Mouse (Mus musculus) myocyte (in vitro differentiated cells): ENCODE measurements around the gene Plekha8.

Experiments used
- CEBPB ChIP-seq: IDR thresholded peaks from 2 replicates; pipeline ENCODE4 v1.6.1; 2011; ENCODE audit warnings: mild to moderate bottlenecking, moderate library complexity; ENCODE audit not compliant: poor library complexity, insufficient read depth, severe bottlenecking
- E2F4 ChIP-seq: IDR thresholded peaks from one replicate; pipeline ENCODE4 v1.6.1; 2011; ENCODE audit warnings: mild to moderate bottlenecking, control low read depth, moderate library complexity; ENCODE audit not compliant: insufficient read depth
- MAX ChIP-seq: IDR thresholded peaks from one replicate; pipeline ENCODE4 v1.6.1; 2011; ENCODE audit warnings: low read depth, mild to moderate bottlenecking, control low read depth
- MYOD1 ChIP-seq, 3 experiments: IDR thresholded peaks; one replicate each; pipeline ENCODE4 v1.6.1; 2011; ENCODE audit warnings: control low read depth in 2 of 3, low read depth in 2 of 3, mild to moderate bottlenecking in 2 of 3, moderate library complexity in 1 of 3; ENCODE audit not compliant: insufficient read length in 2 of 3, control insufficient read depth in 1 of 3
- MYOG ChIP-seq, 3 experiments: IDR thresholded peaks; one replicate each; pipeline ENCODE4 v1.6.1; 2011; ENCODE audit warnings: control low read depth in 2 of 3, low read depth in 2 of 3, mild to moderate bottlenecking in 2 of 3; ENCODE audit not compliant: insufficient read length in 2 of 3, control insufficient read depth in 1 of 3, insufficient read depth in 1 of 3
- POLR2A ChIP-seq: IDR thresholded peaks from one replicate; pipeline ENCODE4 v1.6.1; 2011; ENCODE audit warnings: low read depth, mild to moderate bottlenecking, control low read depth, moderate library complexity; ENCODE audit not compliant: insufficient read length
- POLR2AphosphoS2 ChIP-seq: IDR thresholded peaks from one replicate; pipeline ENCODE4 v1.6.1; 2011; ENCODE audit warnings: low read depth, control low read depth; ENCODE audit not compliant: insufficient read length
- REST ChIP-seq: IDR thresholded peaks from one replicate; pipeline ENCODE4 v1.6.1; 2011; ENCODE audit warnings: mild to moderate bottlenecking, control low read depth, moderate library complexity; ENCODE audit not compliant: insufficient read depth, insufficient read length
- SRF ChIP-seq: IDR thresholded peaks from one replicate; pipeline ENCODE4 v1.6.1; 2011; ENCODE audit warnings: low read depth; ENCODE audit not compliant: control insufficient read depth, insufficient read length
- TCF12 ChIP-seq: IDR thresholded peaks from one replicate; pipeline ENCODE4 v1.6.1; 2011; ENCODE audit warnings: mild to moderate bottlenecking, control low read depth; ENCODE audit not compliant: poor library complexity, insufficient read depth, severe bottlenecking
- TCF3 ChIP-seq: IDR thresholded peaks from one replicate; pipeline ENCODE4 v1.6.1; 2011; ENCODE audit warnings: low read depth, control low read depth; ENCODE audit not compliant: insufficient read length
- USF1 ChIP-seq: IDR thresholded peaks from one replicate; pipeline ENCODE4 v1.6.1; 2011; ENCODE audit warnings: low read depth, mild to moderate bottlenecking, control low read depth, moderate library complexity

DNA sequence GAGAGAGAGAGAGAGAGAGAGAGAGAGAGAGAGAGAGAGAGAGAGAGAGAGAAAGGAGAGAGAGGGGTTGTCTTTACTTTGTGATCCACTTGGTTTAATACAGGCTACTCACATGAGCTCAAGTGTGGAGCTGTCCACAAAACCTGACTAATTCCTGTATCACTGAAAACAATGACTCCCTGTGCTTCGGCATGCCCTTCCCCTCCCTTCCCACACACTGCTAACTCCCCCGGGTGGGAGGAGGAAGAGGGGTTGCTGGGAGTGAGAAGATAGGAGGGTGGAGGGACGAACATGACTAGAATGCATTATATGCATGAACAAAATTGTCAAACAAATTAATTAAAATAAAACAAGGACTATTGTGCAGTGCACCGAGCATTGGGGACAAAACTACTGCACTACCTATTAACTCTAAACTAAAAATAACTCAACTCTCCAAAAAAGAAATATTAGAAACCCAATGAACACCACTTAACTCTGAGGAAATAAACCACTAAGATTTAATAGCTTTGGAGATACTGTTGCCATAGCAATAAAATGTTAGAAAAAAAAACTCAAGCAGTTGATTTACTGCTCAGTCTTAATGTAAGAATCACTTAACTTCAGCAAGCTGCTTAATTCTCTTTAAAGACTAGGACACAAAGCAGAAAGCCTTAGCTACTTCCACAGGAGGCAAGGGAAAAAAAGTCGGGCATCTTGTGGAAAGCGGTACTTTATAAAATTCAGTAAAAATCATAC, 21.5 kb upstream of the Plekha8 start:
- no peak for TF ChIP-seq POLR2A
- no peak for TF ChIP-seq TCF3
- no peak for TF ChIP-seq MYOG (IDR thresholded peaks at IDR 0.05; ENCODE audit: control insufficient read depth in 1 of 3, insufficient read depth in 1 of 3, insufficient read length in 2 of 3, low read depth in 2 of 3)
- TF ChIP-seq USF1, result no peak
- no peak for TF ChIP-seq E2F4
- no peak for TF ChIP-seq POLR2AphosphoS2
- no peak for TF ChIP-seq CEBPB
- no peak for TF ChIP-seq MAX
- no peak for TF ChIP-seq TCF12
- no peak for TF ChIP-seq REST
- TF ChIP-seq MYOD1 (IDR thresholded peaks at IDR 0.05; ENCODE audit: control insufficient read depth in 1 of 3, insufficient read length in 2 of 3, low read depth in 2 of 3), result no peak
- TF ChIP-seq SRF, result no peak
